Mouse (Mus musculus): ENCODE data around the gene Rem1. TPM values are rescaled to one million over a fixed set of nuclear protein-coding genes. Genes with fewer than 3 reads are reported as not detected.

Rem1 gene
- polyA plus RNA-seq, 1 experiment from 2014 or later = 13.2 TPM

DNA sequence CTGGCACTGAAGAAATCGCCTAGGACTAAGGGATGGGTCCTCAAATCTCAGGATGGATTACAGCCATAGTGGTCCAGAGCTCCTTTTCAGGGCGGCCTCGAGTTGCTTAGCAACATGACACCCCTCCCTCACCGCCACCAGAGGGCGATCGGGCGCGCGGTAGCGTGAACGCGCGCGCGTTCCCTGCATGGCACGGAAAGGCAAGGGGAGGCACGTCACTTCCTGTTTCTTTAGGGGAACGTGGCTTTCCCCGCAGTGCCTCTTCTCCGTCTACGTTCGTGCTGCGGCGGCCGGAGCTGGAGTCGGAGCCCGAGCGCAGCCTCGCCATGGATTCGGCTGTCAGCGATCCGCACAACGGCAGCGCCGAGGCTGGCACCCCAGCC, 42.5 kb downstream of the Rem1 start, which contains the start of gene H13:
H13 (plus strand) TSS at position 206 of the 383 bp plus-strand sequence.
- Histone ChIP-seq H3K9me3 (ENCODE audit: control insufficient read depth, low read length) (no peaks in the 10 kb centered on the region), H3K36me3 (ENCODE audit: control insufficient read depth, insufficient read depth, low read length) (peaks cover 20% of the 10 kb centered on the region), H3K27ac (replicated peaks in 1 of 2; ENCODE audit: control insufficient read depth in 1 of 2, insufficient read depth in 1 of 2, low read depth in 2 of 2, low read length in 2 of 2) (peak within 1 kb of the TSS; percentile 88 to 92), H3K4me2 (ENCODE audit: low read length) (peak within 1 kb of the TSS; percentile 89), H3K4me3 (ENCODE audit: control insufficient read depth in 1 of 2, insufficient read depth in 1 of 2, low read depth in 1 of 2, low read length in 2 of 2) (peak within 1 kb of the TSS; percentile 84 to 99), H3K9ac (ENCODE audit: low read length) (peak within 1 kb of the TSS; percentile 97), H3K4me1 (ENCODE audit: control insufficient read depth in 2 of 2, insufficient read depth in 2 of 2, low read length in 2 of 2) (peaks cover 15 to 30% of the 10 kb centered on the region in 2 experiments), H3K27me3 (ENCODE audit: control insufficient read depth, insufficient read depth, low read length) (no peaks in the 10 kb centered on the region)
- peak; percentile 77 for ATAC-seq (ENCODE audit: insufficient number of reproducible peaks, insufficient read depth, low FRiP score, low read depth)
- WGBS = 0% methylated on average over 35 of the region's 35 CpGs

- H3K9ac ChIP-seq (ENCODE audit: low read length) = peak overlapping the region; percentile 97
- H3K9me3 ChIP-seq (ENCODE audit: control insufficient read depth, low read length) = no peaks in the 10 kb centered on the region
- H3K4me1 ChIP-seq (ENCODE audit: control insufficient read depth in 2 of 2, insufficient read depth in 2 of 2, low read length in 2 of 2) = peaks cover 15 to 35% of the 10 kb centered on the region in 2 experiments
- H3K4me2 ChIP-seq (ENCODE audit: low read length) = peak overlapping the region; percentile 89
- peak; percentile 43; the same call in 1 of the 2 replicates for ATAC-seq (ENCODE audit: insufficient number of reproducible peaks, insufficient read depth, low FRiP score, low read depth)
- peak overlapping the region; percentile 88 to 92 for H3K27ac ChIP-seq (replicated peaks in 1 of 2; ENCODE audit: control insufficient read depth in 1 of 2, insufficient read depth in 1 of 2, low read depth in 2 of 2, low read length in 2 of 2)
- H3K36me3 ChIP-seq (ENCODE audit: control insufficient read depth, insufficient read depth, low read length) = peaks cover 25% of the 10 kb centered on the region
- 1% methylated on average over 46 of the region's 46 CpGs for WGBS
- peak overlapping the region; percentile 84 to 99 for H3K4me3 ChIP-seq (ENCODE audit: control insufficient read depth in 1 of 2, insufficient read depth in 1 of 2, low read depth in 1 of 2, low read length in 2 of 2)
- no peaks in the 10 kb centered on the region for H3K27me3 ChIP-seq (ENCODE audit: control insufficient read depth, insufficient read depth, low read length)
These were observed 43.1 kb downstream of the Rem1 start for GRCm38 (mm10) chr2:152669639-152670484.

DNA sequence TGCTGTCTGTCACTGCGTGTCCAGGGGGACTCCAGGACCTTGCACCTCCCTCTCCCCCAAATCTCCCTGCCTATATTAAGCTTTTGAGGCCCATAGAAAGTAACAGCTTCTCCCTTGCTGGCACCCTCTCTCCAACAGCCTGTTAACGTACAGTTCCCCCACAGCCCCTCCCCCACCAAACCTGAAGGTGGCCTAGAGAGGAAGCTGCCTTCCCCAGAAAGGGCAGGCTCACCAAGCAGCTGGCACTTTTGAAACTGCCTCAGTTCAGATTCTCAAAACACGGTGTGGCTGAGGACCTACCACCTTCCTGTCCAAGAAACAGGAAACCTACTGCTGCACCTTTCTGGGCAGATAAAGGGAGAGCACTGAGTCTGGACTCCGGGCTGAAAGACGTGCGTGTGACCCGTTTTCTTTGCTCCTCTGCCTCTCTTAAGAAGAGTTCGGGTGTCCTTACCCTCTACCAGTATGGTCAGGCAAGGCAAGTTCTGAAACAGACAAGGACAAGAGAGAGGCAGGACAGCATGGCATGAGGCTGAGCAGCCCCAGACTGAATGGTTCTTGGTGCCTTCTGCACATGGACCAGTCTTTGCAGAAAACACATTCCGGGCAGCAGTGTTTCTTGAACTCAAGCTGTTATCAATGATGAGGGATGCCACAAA, 44.4 kb downstream of the Rem1 start:
- Histone ChIP-seq H3K9me3 (ENCODE audit: control insufficient read depth, low read length) (no peaks in the 10 kb centered on the region), H3K9ac (ENCODE audit: low read length) (peak overlapping the region; percentile 97)
- 50% methylated on average over 9 of the region's 9 CpGs for WGBS

DNA sequence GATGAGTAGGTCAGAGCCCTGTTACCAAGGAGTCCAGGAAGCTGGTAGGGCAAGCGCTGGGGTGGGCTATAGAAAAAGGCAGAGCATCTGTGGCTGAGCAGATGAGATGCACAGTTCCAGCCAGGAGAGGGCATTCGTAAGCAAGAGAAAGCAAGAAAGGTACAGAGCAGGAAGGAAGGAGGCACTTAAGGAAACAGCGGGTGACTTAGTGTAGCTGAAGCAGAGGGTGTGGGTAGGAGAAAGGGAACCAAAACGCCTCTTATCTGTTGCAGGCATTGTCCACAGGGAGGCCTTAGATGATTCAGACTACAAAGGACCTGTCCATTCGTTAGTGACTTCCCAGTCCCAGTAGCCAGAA, 44.9 kb downstream of the Rem1 start:
- Histone ChIP-seq H3K27ac (replicated peaks in 1 of 2; ENCODE audit: control insufficient read depth in 1 of 2, insufficient read depth in 1 of 2, low read depth in 2 of 2, low read length in 2 of 2) (peak overlapping the region in 1 of 2 experiments; percentile 16; a peak in 1 of 4 replicates), H3K27me3 (ENCODE audit: control insufficient read depth, insufficient read depth, low read length) (no peaks in the 10 kb centered on the region), H3K9me3 (ENCODE audit: control insufficient read depth, low read length) (no peaks in the 10 kb centered on the region), H3K4me3 (ENCODE audit: control insufficient read depth in 1 of 2, insufficient read depth in 1 of 2, low read depth in 1 of 2, low read length in 2 of 2) (peak overlapping the region; percentile 84 to 99), H3K36me3 (ENCODE audit: control insufficient read depth, insufficient read depth, low read length) (peaks cover 42% of the 10 kb centered on the region), H3K9ac (ENCODE audit: low read length) (peak overlapping the region; percentile 97), H3K4me1 (ENCODE audit: control insufficient read depth in 2 of 2, insufficient read depth in 2 of 2, low read length in 2 of 2) (peaks cover 15 to 39% of the 10 kb centered on the region in 2 experiments), H3K4me2 (ENCODE audit: low read length) (peak overlapping the region; percentile 89)
- WGBS = 24% methylated on average over 5 of the region's 5 CpGs
- ATAC-seq (ENCODE audit: insufficient number of reproducible peaks, insufficient read depth, low FRiP score, low read depth) = no peak

More for the DNA sequence above, 44.4 kb downstream of the Rem1 start:
- peak overlapping the region; percentile 84 to 99 for H3K4me3 ChIP-seq (ENCODE audit: control insufficient read depth in 1 of 2, insufficient read depth in 1 of 2, low read depth in 1 of 2, low read length in 2 of 2)
- peaks cover 15 to 39% of the 10 kb centered on the region in 2 experiments for H3K4me1 ChIP-seq (ENCODE audit: control insufficient read depth in 2 of 2, insufficient read depth in 2 of 2, low read length in 2 of 2)
- H3K36me3 ChIP-seq (ENCODE audit: control insufficient read depth, insufficient read depth, low read length) = peaks cover 37% of the 10 kb centered on the region
- H3K27me3 ChIP-seq (ENCODE audit: control insufficient read depth, insufficient read depth, low read length) = no peaks in the 10 kb centered on the region
- H3K27ac ChIP-seq (replicated peaks in 1 of 2; ENCODE audit: control insufficient read depth in 1 of 2, insufficient read depth in 1 of 2, low read depth in 2 of 2, low read length in 2 of 2) = 0 out of 4 replicates have a peak overlapping the region, but pooled peaks of 1 of the 2 experiments have one; percentile 92
- peak overlapping the region; percentile 89 for H3K4me2 ChIP-seq (ENCODE audit: low read length)
- ATAC-seq (ENCODE audit: insufficient number of reproducible peaks, insufficient read depth, low FRiP score, low read depth) = no peak

GRCm38 (mm10) chr2:152672166-152672565, 45.4 kb downstream of the Rem1 start:
- Histone ChIP-seq H3K4me3 (ENCODE audit: control insufficient read depth in 1 of 2, insufficient read depth in 1 of 2, low read depth in 1 of 2, low read length in 2 of 2) (peak overlapping the region in 1 of 2 experiments; percentile 99; a peak in 2 of 4 replicates), H3K4me2 (ENCODE audit: low read length) (peak overlapping the region; percentile 89), H3K36me3 (ENCODE audit: control insufficient read depth, insufficient read depth, low read length) (peaks cover 48% of the 10 kb centered on the region), H3K9ac (ENCODE audit: low read length) (peak overlapping the region; percentile 97; the same call in 1 of the 2 replicates), H3K27ac (replicated peaks in 1 of 2; ENCODE audit: control insufficient read depth in 1 of 2, insufficient read depth in 1 of 2, low read depth in 2 of 2, low read length in 2 of 2) (peak overlapping the region in 1 of 2 experiments; percentile 16; a peak in 1 of 4 replicates), H3K4me1 (ENCODE audit: control insufficient read depth in 2 of 2, insufficient read depth in 2 of 2, low read length in 2 of 2) (peaks cover 15 to 39% of the 10 kb centered on the region in 2 experiments), H3K9me3 (ENCODE audit: control insufficient read depth, low read length) (no peaks in the 10 kb centered on the region), H3K27me3 (ENCODE audit: control insufficient read depth, insufficient read depth, low read length) (no peaks in the 10 kb centered on the region)
- ATAC-seq (ENCODE audit: insufficient number of reproducible peaks, insufficient read depth, low FRiP score, low read depth) = no peak
- 84% methylated on average over 12 of the region's 12 CpGs for WGBS

GRCm38 (mm10) chr2:152674148-152674547, 47.4 kb downstream of the Rem1 start:
- no peak overlapping the region; the same call in 1 of the 2 replicates for H3K9ac ChIP-seq (ENCODE audit: low read length)
- H3K4me2 ChIP-seq (ENCODE audit: low read length) = no peak overlapping the region
- H3K36me3 ChIP-seq (ENCODE audit: control insufficient read depth, insufficient read depth, low read length) = peaks cover 66% of the 10 kb centered on the region
- no peaks in the 10 kb centered on the region for H3K9me3 ChIP-seq (ENCODE audit: control insufficient read depth, low read length)
- ATAC-seq (ENCODE audit: insufficient number of reproducible peaks, insufficient read depth, low FRiP score, low read depth) = no peak
- H3K27me3 ChIP-seq (ENCODE audit: control insufficient read depth, insufficient read depth, low read length) = no peaks in the 10 kb centered on the region
- peaks cover 15 to 39% of the 10 kb centered on the region in 2 experiments for H3K4me1 ChIP-seq (ENCODE audit: control insufficient read depth in 2 of 2, insufficient read depth in 2 of 2, low read length in 2 of 2)
- no peak overlapping the region for H3K27ac ChIP-seq (replicated peaks in 1 of 2; ENCODE audit: control insufficient read depth in 1 of 2, insufficient read depth in 1 of 2, low read depth in 2 of 2, low read length in 2 of 2)
- WGBS = 71% methylated on average over 11 of the region's 11 CpGs
- H3K4me3 ChIP-seq (ENCODE audit: control insufficient read depth in 1 of 2, insufficient read depth in 1 of 2, low read depth in 1 of 2, low read length in 2 of 2) = no peak overlapping the region

DNA sequence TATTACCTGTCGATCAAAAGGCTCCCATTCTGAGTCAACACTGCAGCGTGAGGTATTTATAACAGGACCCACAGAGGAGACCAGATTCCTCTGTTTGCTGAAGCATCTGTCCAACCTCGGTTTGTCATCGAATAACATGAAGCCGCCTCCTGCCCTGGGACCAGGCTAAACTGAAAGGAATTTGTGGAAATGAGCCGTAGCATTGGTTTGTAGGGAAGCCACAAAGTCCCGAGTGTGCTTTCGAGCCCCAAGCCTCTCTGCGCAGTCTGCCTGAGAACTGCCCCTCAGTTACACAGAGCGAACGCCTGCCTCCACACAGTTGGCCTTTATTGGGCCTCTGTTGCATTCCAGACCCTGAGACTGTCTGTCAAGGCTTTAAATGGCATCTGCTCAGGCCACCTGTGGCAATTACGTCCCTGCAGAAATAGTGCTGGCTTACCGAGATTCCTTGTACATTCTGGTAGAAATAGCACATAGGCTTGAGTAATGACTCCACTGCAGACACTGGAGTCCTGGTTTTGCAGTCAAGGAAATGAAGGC, 48.6 kb downstream of the Rem1 start:
- Histone ChIP-seq H3K36me3 (ENCODE audit: control insufficient read depth, insufficient read depth, low read length) (peaks cover 77% of the 10 kb centered on the region), H3K4me3 (ENCODE audit: control insufficient read depth in 1 of 2, insufficient read depth in 1 of 2, low read depth in 1 of 2, low read length in 2 of 2) (no peak overlapping the region), H3K27ac (replicated peaks in 1 of 2; ENCODE audit: control insufficient read depth in 1 of 2, insufficient read depth in 1 of 2, low read depth in 2 of 2, low read length in 2 of 2) (peak overlapping the region in 1 of 2 experiments; percentile 28; a peak in 1 of 4 replicates), H3K9me3 (ENCODE audit: control insufficient read depth, low read length) (no peaks in the 10 kb centered on the region), H3K9ac (ENCODE audit: low read length) (no peak overlapping the region), H3K4me2 (ENCODE audit: low read length) (no peak overlapping the region), H3K27me3 (ENCODE audit: control insufficient read depth, insufficient read depth, low read length) (no peaks in the 10 kb centered on the region), H3K4me1 (ENCODE audit: control insufficient read depth in 2 of 2, insufficient read depth in 2 of 2, low read length in 2 of 2) (peaks cover 19 to 44% of the 10 kb centered on the region in 2 experiments)
- 72% methylated on average over 13 of the region's 13 CpGs for WGBS
- ATAC-seq (ENCODE audit: insufficient number of reproducible peaks, insufficient read depth, low FRiP score, low read depth) = no peak

Measured in heart, embryonic 14.5 days (tissue).